Mouse (Mus musculus): ENCODE measurements around the gene Gm10295. TPM values are rescaled to one million over a fixed set of nuclear protein-coding genes. Genes with fewer than 3 reads are reported as not detected.
A peak's percentile ranks its signal among the peaks of the same experiment; 100 is the strongest.

Gm10295 gene
- total RNA-seq, 2 experiments from 2014 or later: not detected

DNA sequence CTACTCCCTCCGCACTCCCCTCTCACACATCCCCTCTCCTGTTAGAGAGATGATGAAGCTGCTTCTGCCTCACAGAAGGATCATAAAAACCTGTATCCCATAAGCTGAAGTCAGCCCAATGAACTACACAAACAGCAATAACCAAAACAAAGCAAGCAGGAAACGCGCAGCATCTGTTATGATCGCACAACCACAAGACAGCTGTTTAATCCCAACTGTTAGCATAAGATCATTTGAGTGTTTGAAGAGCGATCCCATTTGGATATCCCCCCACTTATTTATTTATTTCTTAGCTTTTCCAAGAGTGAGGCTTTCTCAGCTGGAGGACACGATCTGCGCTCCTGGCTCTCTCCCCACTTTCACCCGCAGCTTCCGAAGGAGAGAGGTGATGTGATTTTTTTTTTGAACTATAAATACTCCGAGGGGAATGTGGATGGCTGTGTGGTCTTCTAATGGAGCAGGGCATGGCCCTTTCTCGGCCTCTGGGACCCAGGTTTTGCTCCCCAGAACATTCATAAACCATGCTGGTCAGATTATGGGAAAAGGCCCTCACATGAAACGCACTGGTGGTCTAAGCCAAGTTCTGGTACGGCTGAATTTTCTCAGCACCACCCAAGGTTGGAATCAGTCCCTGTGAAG, 17.4 kb upstream of the Gm10295 start:
- ATAC-seq (replicated peaks; ENCODE audit: poor library complexity, severe bottlenecking): no peak

DNA sequence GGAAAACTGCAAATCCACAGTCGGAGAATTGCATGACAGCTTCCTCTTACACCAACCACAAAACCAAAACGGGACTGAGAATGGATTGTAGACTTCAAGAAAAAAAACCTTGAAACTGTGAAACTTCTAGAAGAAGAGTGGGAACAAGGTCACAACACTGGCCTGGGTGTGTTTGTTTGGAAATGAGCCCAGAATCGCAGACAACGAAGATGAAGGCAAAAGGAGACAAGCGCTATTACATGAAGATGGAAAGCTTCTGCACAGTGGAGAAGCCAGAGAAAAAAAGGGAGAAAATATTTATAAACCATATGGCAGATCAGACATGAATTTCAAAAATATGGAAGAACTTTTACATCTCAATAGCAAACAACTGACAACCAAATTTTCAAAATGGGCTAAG, 4.3 kb upstream of the Gm10295 start:
- ATAC-seq (replicated peaks; ENCODE audit: poor library complexity, severe bottlenecking): no peak

DNA sequence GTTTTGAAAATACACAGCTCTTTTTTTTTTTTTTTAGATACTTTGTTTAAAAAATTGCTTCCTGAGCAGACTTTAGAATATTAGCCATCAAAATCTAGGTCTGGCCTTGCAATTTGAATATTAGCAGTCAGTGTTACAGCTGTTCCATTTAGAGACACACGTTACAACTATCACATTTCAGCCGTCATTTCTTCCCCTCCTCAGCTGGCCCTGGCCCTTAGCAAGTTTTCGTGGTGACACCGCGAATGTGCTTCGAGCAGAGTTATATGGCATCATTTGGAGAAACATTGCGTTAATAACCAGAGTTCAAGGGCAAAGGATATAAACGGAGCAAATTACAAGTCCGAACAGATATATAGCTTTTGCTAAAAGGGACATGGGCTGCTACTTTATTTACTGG, 2.4 kb downstream of the Gm10295 start:
- ATAC-seq (replicated peaks; ENCODE audit: poor library complexity, severe bottlenecking): no peak

DNA sequence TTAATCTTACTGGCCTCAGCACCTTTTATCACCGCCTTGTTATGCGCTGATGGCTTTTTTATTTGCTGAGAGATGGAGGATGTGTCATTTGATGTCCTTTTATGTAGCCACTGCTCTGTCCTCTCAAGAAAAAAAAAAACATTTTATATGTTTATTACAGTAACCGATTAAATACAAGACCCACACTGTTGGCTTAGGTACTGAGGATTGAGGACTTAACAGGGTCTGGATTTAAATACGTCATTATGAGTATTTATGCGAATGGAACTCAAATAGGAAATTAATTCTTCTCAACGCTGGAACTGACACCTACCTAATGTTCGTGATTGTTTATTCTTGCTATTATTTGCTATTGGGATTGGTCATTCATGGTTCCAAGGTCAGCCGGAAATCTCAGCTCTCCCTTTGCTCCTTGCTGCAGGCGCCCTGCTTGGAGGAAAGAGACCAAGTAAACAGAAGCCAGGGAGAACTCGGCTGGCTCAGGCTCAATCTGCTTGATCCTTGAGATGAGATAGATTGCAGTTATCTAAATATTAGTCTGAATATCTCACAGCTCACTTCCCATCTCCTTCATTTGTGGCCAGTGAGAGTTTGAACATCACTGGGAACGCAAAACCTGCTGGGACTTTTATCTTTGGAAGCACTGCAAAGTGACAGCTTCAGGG, 26.2 kb downstream of the Gm10295 start:
- no peak for ATAC-seq (replicated peaks; ENCODE audit: poor library complexity, severe bottlenecking)

DNA sequence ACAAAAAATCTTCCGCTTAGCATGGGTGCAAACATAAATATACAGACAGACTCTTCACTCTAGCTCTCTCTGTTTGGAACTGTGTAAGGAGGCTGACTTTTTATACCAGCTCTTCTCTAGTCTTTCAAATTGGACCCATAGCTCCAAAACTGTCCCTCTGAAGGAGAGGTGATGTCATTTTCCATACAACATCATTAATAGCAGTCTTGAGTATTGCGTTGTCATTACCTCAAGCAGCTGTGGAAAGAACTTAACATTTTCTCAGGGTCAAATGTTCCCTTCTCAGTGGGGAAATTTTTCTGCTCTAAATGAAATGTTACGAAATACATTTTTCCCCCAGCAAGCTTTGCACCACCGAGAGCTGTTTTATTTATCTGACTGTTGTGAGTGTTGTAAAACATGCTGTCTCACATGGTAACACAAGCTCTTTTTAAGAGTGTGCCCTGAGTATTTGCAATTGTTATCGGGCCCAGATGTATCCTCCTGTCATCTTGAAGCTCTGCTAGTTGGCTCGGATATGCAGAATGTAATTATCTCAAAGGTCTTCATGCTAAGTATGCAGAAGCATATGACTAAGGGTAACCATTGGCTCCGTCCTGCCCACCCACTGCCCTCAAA, 38.0 kb downstream of the Gm10295 start:
- ATAC-seq (replicated peaks; ENCODE audit: poor library complexity, severe bottlenecking): 0 out of 2 replicates have a peak, but pooled peaks have one; percentile 35

DNA sequence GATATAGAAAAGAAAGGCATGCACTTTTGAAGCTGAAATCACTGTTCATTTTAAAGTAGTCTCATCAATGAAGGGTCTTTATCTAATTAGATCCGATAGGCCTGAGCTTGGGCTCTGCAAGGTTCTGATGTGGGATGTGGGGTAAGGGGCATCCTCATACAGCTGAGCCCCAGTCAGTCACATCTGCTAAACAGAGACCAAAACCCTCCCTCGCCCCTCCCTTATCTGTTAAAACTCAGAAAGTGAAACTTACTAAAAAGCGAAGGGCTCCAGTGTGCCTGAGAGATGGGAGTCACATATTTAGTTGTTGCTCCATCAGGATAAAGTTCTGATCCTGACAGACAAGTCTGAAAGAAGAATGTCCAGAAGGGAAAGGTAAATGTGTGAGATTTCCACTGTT, 38.9 kb downstream of the Gm10295 start:
- no peak for ATAC-seq (replicated peaks; ENCODE audit: poor library complexity, severe bottlenecking)

DNA sequence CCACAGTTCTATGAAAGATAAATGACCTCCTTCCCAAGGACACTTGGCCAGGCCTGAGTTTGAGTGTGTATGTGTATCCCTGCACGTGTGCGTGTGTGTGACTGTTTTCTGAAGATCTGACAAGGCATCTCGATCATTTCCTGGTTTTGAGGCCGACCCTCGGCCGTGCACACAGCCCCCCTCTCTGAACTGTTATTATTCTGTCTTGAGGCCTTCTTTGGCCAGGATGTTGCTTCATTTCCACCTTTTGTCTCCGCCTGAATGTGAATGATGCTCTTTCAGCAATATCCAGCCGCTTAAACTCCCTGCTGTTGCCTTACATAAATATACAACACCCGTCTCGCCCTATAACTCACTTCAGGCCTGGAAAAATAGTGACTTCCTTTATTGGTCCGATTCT, 39.9 kb downstream of the Gm10295 start:
- ATAC-seq (replicated peaks; ENCODE audit: poor library complexity, severe bottlenecking): peak; percentile 35; the same call in 1 of the 2 replicates

DNA sequence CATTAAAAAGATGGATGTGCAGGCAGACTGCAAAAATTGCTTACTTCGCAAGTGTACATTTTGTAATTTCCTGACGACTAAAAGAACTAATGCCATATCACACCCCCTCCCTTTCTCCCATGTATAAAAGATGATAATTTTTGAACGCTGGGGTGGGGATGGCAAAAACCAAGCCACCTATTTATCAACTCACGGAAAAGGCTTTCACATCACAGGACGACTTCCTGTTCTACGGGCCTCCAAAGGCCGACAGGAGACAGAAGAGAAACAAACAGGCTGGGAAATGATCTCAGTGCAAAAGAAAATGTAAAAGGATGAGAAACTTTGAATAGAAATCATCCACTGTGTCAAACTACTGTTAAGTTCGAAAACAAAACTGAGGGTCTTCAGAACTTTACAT, 43.2 kb downstream of the Gm10295 start:
- ATAC-seq (replicated peaks; ENCODE audit: poor library complexity, severe bottlenecking): no peak

DNA sequence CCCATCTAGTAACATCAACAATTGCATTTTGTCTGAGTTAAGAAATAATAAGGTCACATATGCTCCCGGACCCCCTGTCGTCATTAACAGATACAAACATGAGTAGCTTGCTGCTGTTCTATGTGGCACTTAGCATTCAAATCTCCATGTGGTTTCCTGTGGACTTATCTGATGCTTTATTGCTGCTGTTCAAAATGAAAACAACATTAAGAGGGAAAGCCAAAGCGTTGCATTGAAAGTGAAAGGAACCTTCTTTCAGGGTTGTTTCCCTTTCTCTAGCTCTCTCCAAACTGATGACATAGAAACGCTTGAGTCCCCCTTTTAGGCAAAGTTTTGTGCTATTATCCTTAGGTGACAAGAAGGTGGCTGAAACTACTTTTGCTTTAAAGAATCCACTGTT, 48.6 kb downstream of the Gm10295 start:
- ATAC-seq (replicated peaks; ENCODE audit: poor library complexity, severe bottlenecking): no peak
